Mouse (Mus musculus) heart, postnatal 10 days (tissue): ENCODE measurements at regions not wholly inside any gene's neighbourhood (a gene's known extent, or its start where the extent isn't known, plus 50 kb on each side); places are given as distances from the start of the nearest gene placed in this dataset.
"Not testable (repeated sequence)": the region's sequence is repeated elsewhere in the genome, so short reads cannot be mapped to it uniquely, and the experiment has no call there.

Experiments used
- DNase-seq, 2 experiments: peaks; one replicate each; pipeline ENCODE4 v3.0.0; 2021
- intact Hi-C: fragments of 180-260 bp; cut with DNase I; formaldehyde crosslinking; loops from one replicate; pipeline ENCODE4 v1.15.1; 2025

- intact Hi-C loops, result no loop called here
- no peak for DNase-seq
These were observed 78.9 kb downstream of the Smgc start for GRCm38 (mm10) chr15:91916946-91917345.

GRCm38 (mm10) chr15:91917877-91918276 lies 79.8 kb downstream of the Smgc start:
- intact Hi-C loops, result no loop called here
- no peak for DNase-seq

DNA sequence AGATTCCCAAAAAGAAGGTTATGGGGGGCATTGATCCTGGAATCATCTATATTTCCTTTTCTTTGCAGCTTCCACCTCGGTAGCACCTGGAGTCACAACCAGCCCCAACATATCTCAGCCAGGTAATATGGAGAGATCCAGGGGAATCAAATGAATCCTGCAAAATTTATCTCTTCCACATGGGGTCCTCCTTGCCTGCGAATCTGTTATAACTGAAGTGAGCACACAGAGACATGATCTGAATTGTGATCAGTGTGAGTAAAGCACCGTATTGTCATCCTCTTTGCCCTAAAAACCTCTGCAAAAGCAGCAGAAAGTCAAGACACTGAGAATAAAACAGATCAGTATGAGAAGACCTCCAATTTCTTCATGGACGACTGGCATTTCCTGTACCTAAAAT lies 86.5 kb downstream of the Smgc start:
- intact Hi-C loops, result no loop called here
- DNase-seq, result no peak

DNA sequence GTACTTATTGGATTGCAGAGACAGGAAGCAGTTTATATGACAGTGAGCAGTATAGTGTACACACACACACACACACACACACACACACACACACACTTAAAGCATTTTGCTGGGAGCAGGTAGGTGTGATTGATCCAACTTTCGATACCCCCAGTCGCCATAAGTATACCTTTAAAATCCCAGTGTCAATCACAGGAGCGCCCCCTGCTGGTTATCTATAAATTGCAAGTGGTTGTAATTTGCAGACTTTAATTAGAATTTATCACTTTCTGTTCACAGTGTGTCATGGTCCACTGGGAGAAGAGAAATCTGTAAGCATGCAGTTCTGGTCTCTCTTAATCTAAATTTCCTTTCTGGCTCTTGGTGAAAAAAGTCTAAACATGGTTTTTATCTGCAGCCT lies 89.4 kb downstream of the Smgc start:
- intact Hi-C loops, result loop anchor here (5.0 kb wide), 1 partner anchor 145 kb away; no protein-coding TSS in a partner anchor
- DNase-seq, result peak in 1 of 2 experiments; percentile 3

GRCm38 (mm10) chr15:91928511-91928910 lies 90.4 kb downstream of the Smgc start:
- intact Hi-C loops, result loop anchor here (5.0 kb wide), 1 partner anchor 146 kb away; no protein-coding TSS in a partner anchor
- DNase-seq, result no peak

DNA sequence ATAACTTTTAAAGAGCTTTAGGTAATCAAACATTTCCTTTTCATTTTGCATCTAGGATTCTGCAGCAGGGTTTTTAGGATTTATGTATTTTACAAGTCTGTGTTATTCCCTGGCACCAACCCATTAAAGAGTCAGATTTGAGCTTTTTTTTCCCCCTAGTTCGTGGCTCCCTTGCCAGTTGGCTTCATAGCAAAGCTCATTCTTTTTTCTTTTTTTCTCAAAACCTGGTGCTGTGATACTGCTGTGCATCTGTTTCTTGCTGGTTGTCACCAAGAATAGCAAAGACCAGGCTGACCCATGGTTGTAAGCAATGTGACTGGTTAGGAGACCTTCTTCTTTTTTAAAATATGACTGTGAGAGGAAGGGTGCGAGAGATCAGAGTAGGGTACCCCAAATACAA lies 93.7 kb upstream of the Cntn1 start:
- no peak for DNase-seq
- intact Hi-C loops, result no loop called here

DNA sequence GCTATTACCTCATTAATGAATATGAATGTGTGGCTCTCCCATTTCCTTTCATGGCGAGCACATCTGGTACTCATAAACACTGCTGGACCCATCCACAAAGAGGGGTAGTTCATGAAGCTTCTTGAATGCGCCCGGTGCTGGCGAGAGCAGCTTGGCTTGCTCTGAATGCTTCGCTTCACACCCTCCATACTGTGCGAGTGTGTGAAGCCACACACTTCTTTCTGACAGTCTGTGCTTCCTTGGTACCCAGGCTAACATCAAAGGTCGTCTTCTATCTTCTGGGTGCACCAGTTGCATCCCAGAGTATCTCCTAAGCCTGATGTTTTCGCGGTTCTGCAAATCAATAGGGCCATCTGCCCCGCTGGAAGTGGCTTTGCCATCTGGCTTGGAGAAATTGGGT lies 85.8 kb upstream of the Cntn1 start:
- intact Hi-C loops, result loop anchor here (10.0 kb wide), 1 partner anchor 180 kb away; no protein-coding TSS in a partner anchor
- DNase-seq, result no peak

- DNase-seq, result peak; percentile 43 to 70
- intact Hi-C loops, result loop anchor here (1.0 to 10.0 kb wide), 2 partner anchors 185 to 262 kb away; no protein-coding TSS in a partner anchor
These were observed 81.6 kb upstream of the Cntn1 start for GRCm38 (mm10) chr15:91969378-91969777.

GRCm38 (mm10) chr15:91971411-91971810 lies 79.6 kb upstream of the Cntn1 start:
- intact Hi-C loops, result no loop called here
- no peak for DNase-seq

GRCm38 (mm10) chr15:91971846-91972245 lies 79.1 kb upstream of the Cntn1 start:
- intact Hi-C loops, result no loop called here
- no peak for DNase-seq

DNA sequence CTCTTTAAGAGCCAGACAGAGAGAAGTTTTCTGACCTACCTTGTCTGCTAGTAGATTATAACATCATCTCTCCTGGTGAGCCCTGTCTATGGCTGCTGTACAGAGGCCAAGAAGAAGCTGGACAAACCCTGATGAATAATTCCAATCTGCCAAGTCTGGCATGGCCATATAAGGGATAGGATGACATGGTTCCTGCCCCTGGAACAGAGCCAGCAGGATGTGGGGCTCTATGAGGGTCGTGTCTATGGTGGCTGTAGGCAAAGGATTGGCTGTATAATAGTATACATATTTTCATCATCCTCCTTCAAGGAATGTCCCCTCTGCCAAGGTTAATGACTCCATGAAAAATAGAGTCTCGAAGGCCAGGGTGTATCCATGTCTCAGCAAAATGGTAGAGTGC lies 75.4 kb upstream of the Cntn1 start:
- intact Hi-C loops, result no loop called here
- DNase-seq, result no peak

- DNase-seq, intact Hi-C loops: not testable (repeated sequence)
These were observed 67.8 kb upstream of the Cntn1 start for GRCm38 (mm10) chr15:91983186-91983585.

- intact Hi-C loops, result no loop called here
- DNase-seq, result no peak
These were observed 50.9 kb upstream of the Cntn1 start for GRCm38 (mm10) chr15:92000086-92000485.
